Mouse (Mus musculus) limb, embryonic 14.5 days (tissue): ENCODE measurements around the gene Gpr39. TPM values are rescaled to one million over a fixed set of nuclear protein-coding genes. Genes with fewer than 3 reads are reported as not detected.

Experiments used
- ATAC-seq: fragments of 200-750 bp; cut with Nextera tagmentation; 2 replicates; pipeline ENCODE4 v1.8.0; 2017; ENCODE audit warnings: low read depth, moderate number of reproducible peaks, moderate TSS enrichment; ENCODE audit not compliant: low FRiP score
- DNase-seq: peaks from one replicate; pipeline ENCODE4 v3.0.0-alpha.2; 2015; ENCODE audit warnings: low spot score
- H3K27ac ChIP-seq: fragments of 300-500 bp; sonication (generic); replicated peaks from 2 replicates; pipeline ENCODE4 v1.5.1; 2014; ENCODE audit warnings: low read depth, mild to moderate bottlenecking, low read length, moderate library complexity, mixed read lengths
- H3K27me3 ChIP-seq: fragments of 300-500 bp; sonication (generic); 2 replicates; pipeline ENCODE4 v1.6.1; 2014; ENCODE audit warnings: low read length, mixed read lengths; ENCODE audit not compliant: control insufficient read depth, insufficient read depth
- H3K36me3 ChIP-seq: fragments of 300-500 bp; sonication (generic); 2 replicates; pipeline ENCODE4 v1.6.1; 2014; ENCODE audit warnings: mild to moderate bottlenecking, low read length, moderate library complexity, mixed read lengths; ENCODE audit not compliant: control insufficient read depth, insufficient read depth
- H3K4me1 ChIP-seq: fragments of 300-500 bp; sonication (generic); 2 replicates; pipeline ENCODE4 v1.6.1; 2014; ENCODE audit warnings: antibody characterized with exemption, low read length, mixed read lengths; ENCODE audit not compliant: control insufficient read depth, insufficient read depth
- H3K4me2 ChIP-seq: fragments of 300-500 bp; sonication (generic); replicated peaks from 2 replicates; pipeline ENCODE4 v1.6.1; 2014; ENCODE audit warnings: low read depth, mild to moderate bottlenecking, low read length, moderate library complexity; ENCODE audit not compliant: severe bottlenecking
- H3K4me3 ChIP-seq: fragments of 300-500 bp; sonication (generic); replicated peaks from 2 replicates; pipeline ENCODE4 v1.5.1; 2014; ENCODE audit warnings: low read length
- H3K9ac ChIP-seq: fragments of 300-500 bp; sonication (generic); 2 replicates; pipeline ENCODE4 v1.6.1; 2014; ENCODE audit warnings: mild to moderate bottlenecking, low read depth, low read length, moderate library complexity; ENCODE audit not compliant: severe bottlenecking
- H3K9me3 ChIP-seq: fragments of 300-500 bp; sonication (generic); 2 replicates; pipeline ENCODE4 v1.6.1; 2016; ENCODE audit warnings: low read length; ENCODE audit not compliant: control insufficient read depth
- POLR2A ChIP-seq: fragments of 200-500 bp; IDR thresholded peaks from 2 replicates; pipeline ENCODE4 v1.8.0; 2012; ENCODE audit warnings: inconsistent platforms, mild to moderate bottlenecking, moderate library complexity, borderline replicate concordance; ENCODE audit not compliant: insufficient read depth, insufficient read length; ENCODE audit errors: extremely low read depth
- WGBS: fragments of 180-500 bp; shearing (Covaris S2); extraction: QIAGEN DNeasy Blood & Tissue Kit; methylation state at CpG from one replicate; pipeline ENCODE4 v1.1.7; 2014; 5-methylcytosine and 5-hydroxymethylcytosine counted together
- polyA plus RNA-seq, 2 experiments: library from polyadenylated mRNA; depleted of rRNA in 1 of 2; stranded (reverse) in 1 of 2; unstranded in 1 of 2; fragments of >200 nt; fragmentation: Nextera tagmentation in 1 of 2; extraction: Ambion mirVana in 1 of 2; gene quantifications; 2 replicates each; pipeline versions ENCODE4 v1.2.1 to v1.2.3; 2012 to 2014

The Gpr39 gene
- polyA plus RNA-seq, 2 experiments = 0.12 to 0.23 TPM

- DNase-seq = peak; percentile 40
- no peak for TF ChIP-seq POLR2A
- Histone ChIP-seq H3K27me3 (peaks cover 21% of the 10 kb centered on the region; the same call in 1 of the 2 replicates), H3K4me3 (peak overlapping the region; percentile 53), H3K4me1 (peaks cover 23% of the 10 kb centered on the region), H3K9me3 (no peaks in the 10 kb centered on the region), H3K36me3 (no peaks in the 10 kb centered on the region), H3K27ac (no peak overlapping the region), H3K4me2 (peak overlapping the region; percentile 97), H3K9ac (peak overlapping the region; percentile 57)
- WGBS = 0% methylated on average over 22 of the region's 43 CpGs
- peak; percentile 51 for ATAC-seq
These were observed 235.2 kb downstream of the Gpr39 start for GRCm38 (mm10) chr1:125911901-125912445.

- ATAC-seq = no peak
- Histone ChIP-seq H3K27ac (no peak within 1 kb of the TSS), H3K4me3 (peak within 1 kb of the TSS; percentile 53), H3K4me2 (peak within 1 kb of the TSS; percentile 97), H3K9me3 (no peaks in the 10 kb centered on the region), H3K27me3 (peaks cover 21% of the 10 kb centered on the region; the same call in 1 of the 2 replicates), H3K9ac (peak within 1 kb of the TSS; percentile 57), H3K4me1 (peaks cover 23% of the 10 kb centered on the region), H3K36me3 (no peaks in the 10 kb centered on the region)
- peak; percentile 4 for DNase-seq
- no peak for TF ChIP-seq POLR2A
- 5% methylated on average over 26 of the region's 30 CpGs for WGBS
These were observed 236.1 kb downstream of the Gpr39 start, which contains the start of gene Lypd1 for GRCm38 (mm10) chr1:125912601-125913600. Gene Lypd1 (minus strand): TSS chr1:125913101.

GRCm38 (mm10) chr1:125920696-125921095 lies 243.9 kb downstream of the Gpr39 start:
- Histone ChIP-seq H3K4me2 (no peak overlapping the region), H3K9me3 (peaks cover 7% of the 10 kb centered on the region; the same call in 1 of the 2 replicates), H3K9ac (no peak overlapping the region), H3K4me3 (no peak overlapping the region), H3K4me1 (no peaks in the 10 kb centered on the region), H3K27ac (no peak overlapping the region), H3K36me3 (no peaks in the 10 kb centered on the region), H3K27me3 (no peaks in the 10 kb centered on the region)
- ATAC-seq (no peak), DNase-seq (no peak)
- no peak for TF ChIP-seq POLR2A
- 93% methylated on average over 3 of the region's 3 CpGs for WGBS

DNA sequence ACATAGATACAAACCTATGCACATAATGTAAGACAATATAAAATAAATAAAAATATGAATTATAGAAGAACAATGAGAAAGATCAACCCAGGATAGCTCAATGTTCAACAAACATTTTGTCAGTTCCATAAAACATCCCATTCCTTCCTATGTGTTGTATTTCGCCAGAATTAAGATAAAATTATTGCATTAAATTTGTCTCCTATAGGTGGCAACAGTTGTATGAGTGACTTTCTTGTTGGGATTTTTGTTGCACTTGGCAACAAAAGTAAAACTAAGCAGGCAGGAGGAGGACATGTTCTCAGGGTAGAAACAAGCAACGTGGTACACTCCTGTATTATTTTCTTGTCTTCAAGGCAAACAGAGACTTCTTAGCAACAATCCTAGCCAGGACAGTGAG lies 246.3 kb downstream of the Gpr39 start:
- ATAC-seq (no peak), DNase-seq (no peak)
- WGBS = 65% methylated on average over 2 of the region's 2 CpGs
- Histone ChIP-seq H3K27ac (no peak overlapping the region), H3K4me3 (no peak overlapping the region), H3K9ac (no peak overlapping the region), H3K36me3 (no peaks in the 10 kb centered on the region), H3K27me3 (no peaks in the 10 kb centered on the region), H3K4me1 (no peaks in the 10 kb centered on the region), H3K9me3 (peaks cover 7% of the 10 kb centered on the region; the same call in 1 of the 2 replicates), H3K4me2 (no peak overlapping the region)
- no peak for TF ChIP-seq POLR2A

Other genes starting within 250 kb of the Gpr39 start
- 88.4 and 109 TPM in 2 replicates for gene Actr3, start 241.3 kb upstream of the Gpr39 start, polyA plus RNA-seq (2012; rRNA removed)
- gene Actr3, start 241.3 kb upstream of the Gpr39 start, polyA plus RNA-seq (2014; fragmentation: Nextera tagmentation; extraction: Ambion mirVana) = 252 and 259 TPM in 2 replicates
- 45.6 and 46.1 TPM in 2 replicates for gene Slc35f5, start 116.4 kb upstream of the Gpr39 start, polyA plus RNA-seq (2012; rRNA removed)
- 60.4 and 64.0 TPM in 2 replicates for gene Slc35f5, start 116.4 kb upstream of the Gpr39 start, polyA plus RNA-seq (2014; fragmentation: Nextera tagmentation; extraction: Ambion mirVana)
- 11.4 and 13.6 TPM in 2 replicates for gene Lypd1, start 236.1 kb downstream of the Gpr39 start, polyA plus RNA-seq (2012; rRNA removed)
- gene Lypd1, start 236.1 kb downstream of the Gpr39 start, polyA plus RNA-seq (2014; fragmentation: Nextera tagmentation; extraction: Ambion mirVana) = 9.6 and 13.2 TPM in 2 replicates